Mouse (Mus musculus) urinary bladder, postnatal 14 days (tissue): ENCODE data around the gene Pip4k2c.
A peak's percentile ranks its signal among the peaks of the same experiment; 100 is the strongest.

Source experiments
- DNase-seq: peaks from one replicate; pipeline ENCODE4 v3.0.0; 2021; ENCODE audit warnings: low spot score

Gene Pip4k2c

DNA sequence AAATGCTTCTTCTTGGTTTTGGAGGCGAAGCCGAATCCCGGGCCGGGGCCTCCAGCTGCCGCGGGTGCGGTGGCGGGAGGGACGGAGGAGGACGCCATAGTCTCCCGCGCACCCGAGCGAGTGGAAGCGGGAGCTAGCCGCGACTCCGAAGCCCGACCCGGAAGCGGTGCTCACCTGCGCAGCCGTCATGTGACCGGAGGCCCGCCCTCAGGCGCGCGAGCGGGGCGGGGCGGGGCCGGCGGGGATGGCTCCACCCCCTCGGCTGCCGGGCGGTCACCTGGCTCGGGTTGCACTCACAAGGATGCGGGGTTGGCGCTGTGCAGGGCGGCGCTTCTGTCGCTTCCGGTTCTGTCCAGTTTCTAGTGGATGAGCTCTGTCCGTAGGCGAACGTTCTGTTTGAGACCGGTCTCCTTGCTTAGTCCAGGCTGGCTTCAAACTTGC, at the start of gene Pip4k2c:
Pip4k2c (minus strand) TSS at position 172 of the 441 bp plus-strand sequence.
- peak; percentile 93 for DNase-seq

- no peak for DNase-seq
These were observed 47.1 kb upstream of the Pip4k2c start for GRCm38 (mm10) chr10:127258489-127258888.

GRCm38 (mm10) chr10:127257790-127258189, 46.4 kb upstream of the Pip4k2c start:
- no peak for DNase-seq

DNA sequence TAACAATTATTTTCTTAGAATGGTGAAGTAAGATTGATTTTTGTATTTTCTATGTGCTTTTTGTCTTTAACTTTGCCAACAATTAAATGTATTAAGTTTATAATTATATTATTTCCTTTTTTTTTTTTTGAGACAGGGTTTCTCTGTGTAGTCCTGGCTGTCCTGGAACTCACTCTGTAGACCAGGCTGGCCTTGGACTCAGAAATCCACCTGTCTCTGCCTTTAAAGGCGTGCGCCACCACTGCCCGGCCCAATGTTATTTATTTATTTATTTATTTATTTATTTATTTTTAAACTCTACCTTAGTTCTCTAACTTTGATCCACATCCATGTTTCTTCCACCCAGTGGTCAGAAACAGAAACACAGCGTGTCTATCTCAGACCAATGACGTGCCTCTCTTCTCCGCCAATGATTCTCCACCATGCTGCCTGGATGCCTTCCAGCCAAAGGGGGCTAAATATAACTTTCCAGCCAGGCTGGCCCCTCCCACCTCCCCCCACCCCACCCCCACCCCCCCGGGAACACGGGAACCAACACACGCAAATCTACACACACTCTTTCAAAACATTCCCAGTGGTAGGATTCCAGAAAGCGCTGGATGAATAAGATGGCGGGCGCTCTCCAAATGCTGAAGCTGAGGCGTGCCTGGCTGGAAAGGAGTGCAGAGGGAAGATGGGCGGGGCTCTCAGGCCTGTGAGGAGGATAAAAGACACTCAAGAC, 44.4 kb upstream of the Pip4k2c start:
- peak; percentile 68 for DNase-seq

DNA sequence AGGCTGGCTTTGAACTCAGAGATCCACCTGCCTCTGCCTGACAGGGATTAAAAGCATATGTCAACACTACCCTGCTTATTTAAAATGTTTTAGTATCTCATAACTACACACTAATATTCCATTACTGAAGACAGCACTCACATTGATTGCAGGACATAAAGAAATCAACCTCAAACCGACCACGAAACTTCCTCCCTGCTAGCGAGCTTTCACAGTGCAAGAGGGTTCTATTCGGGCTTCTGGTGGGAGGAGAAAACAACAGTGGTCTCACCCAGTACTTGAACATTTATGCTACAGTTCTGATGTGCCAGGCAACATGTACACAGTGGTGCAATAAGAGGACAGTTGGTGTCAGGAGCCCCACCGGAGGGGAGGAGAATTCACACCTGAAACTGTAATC, 39.4 kb upstream of the Pip4k2c start:
- no peak for DNase-seq

- DNase-seq = no peak
These were observed 26.9 kb upstream of the Pip4k2c start for GRCm38 (mm10) chr10:127238241-127238824.

DNA sequence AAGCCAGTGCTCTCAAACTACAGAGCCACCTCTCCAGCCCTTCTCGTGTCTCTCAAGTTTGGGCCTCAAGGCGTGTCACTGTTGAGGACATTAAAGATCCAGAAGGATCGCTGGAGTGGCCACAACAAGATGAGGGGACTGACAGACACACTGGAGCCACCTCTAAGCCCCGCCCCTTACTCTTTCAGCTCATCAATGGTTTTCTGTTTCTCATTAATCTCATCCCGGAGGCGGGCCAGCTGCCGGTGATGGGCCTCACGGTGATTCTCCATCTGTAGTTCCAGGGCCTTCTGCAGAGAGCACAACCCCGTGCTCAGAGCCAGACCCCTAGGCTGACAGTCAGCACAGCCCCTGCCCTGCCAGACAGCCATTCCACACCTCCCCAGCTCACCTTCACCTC, 25.2 kb upstream of the Pip4k2c start:
- DNase-seq = no peak

- no peak for DNase-seq
These were observed 21.8 kb upstream of the Pip4k2c start for GRCm38 (mm10) chr10:127233141-127233540.

DNA sequence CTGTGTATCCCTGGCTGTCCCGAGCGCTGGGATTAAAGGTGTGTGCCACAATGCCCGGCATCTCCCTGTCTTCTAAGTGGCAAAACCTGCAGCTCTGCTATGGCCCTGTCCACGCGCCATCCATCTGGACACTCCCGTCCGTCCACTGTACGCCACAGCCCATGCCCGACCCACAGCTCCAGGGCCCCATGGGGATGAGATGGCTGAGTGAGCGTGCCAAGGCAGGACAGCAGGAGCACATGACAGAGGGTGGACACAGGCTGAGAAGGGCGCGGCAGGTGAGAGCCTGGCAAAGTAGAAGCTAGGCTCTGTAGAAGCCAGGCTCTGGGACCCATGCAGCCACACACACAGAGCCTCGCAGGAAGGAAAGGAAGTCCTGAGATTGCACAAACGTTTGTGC, 20.4 kb upstream of the Pip4k2c start:
- no peak for DNase-seq

DNA sequence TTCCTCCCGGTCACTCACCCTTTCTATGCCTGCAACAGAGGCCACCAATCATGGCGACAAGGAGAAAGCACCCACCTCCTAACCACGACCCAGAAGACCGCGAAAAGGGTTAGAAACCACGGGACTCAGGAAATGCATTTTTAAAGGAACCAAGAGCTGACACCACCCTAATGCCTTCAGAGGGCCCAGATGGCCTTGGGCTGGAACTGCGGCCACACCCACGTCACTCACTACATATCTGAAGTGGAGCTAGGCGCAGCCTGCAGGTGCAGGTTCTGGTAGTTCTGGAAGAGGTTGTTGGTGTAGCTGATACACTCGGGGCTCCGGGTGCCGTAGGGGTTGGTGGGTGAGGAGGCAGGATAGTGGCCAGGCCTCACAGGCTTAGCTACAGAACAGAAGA, 19.3 kb upstream of the Pip4k2c start:
- no peak for DNase-seq

GRCm38 (mm10) chr10:127228897-127229296, 17.5 kb upstream of the Pip4k2c start:
- DNase-seq = peak; percentile 28

DNA sequence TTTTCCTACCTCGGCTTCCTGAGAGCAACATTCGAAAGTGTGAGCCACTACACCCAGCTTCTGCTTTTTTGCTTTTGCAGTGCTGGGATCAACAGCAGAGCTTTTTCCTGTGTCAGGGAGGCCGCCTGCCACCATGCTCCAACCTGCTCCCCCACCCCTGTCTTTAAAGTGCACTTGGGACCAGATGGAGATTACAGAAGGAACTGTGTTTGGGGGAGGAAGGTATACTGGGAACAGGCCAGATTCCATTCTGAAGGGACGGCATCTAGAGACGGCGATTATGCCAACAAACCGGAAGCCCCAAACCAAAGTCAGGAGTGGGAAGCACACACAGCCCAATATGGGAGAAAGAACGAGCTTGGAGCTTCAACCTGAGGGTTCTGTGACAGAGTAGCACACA, 15.8 kb upstream of the Pip4k2c start:
- DNase-seq = no peak

DNA sequence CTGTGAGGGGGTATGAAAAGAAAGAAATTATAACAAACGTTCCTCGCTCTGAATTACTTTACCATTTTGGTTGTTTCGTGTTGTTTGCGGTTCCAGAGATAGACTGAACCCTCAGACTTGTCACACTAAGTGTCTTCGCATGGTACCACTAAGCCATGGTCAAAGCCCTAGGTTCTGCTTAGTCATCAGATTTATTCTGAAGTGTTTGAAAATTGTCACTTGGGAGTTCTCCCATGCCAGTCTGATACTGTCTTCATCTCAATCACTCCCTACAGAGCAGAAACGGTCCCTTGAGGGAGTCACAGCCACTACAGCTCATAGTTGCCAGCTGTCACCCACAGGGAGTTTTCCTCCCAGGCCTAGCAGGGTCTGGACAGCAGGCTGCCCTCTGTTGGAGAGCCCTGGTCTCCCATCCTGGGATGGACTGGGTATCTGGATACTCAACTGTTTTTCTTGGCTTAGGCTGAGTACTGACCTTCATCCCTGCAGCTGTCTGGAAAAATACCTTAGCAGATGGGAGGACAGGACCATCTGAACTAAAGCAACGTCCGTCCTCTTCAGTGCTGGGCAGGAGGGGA, 15.0 kb upstream of the Pip4k2c start:
- DNase-seq = no peak

- no peak for DNase-seq
These were observed 14.3 kb upstream of the Pip4k2c start for GRCm38 (mm10) chr10:127225732-127226131.

GRCm38 (mm10) chr10:127225213-127225612, 13.8 kb upstream of the Pip4k2c start:
- DNase-seq = no peak

DNA sequence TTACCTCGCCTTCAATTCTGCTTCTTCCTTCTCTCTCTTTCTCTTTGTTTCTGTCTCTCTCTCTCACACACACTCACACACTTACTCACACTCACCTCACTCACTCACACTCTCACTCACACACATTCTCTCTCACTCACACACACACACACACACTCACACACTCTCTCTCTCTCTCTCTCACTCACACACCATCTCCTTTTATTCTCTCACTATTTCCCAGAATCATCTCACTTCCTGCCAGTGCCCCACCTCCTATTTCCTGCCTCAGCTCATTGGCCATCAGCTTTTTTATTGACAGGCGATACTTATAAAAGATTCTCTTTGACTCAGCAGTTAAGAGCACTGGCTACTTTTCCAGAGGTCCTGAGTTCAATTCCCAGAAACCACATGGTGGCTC, 7.0 kb upstream of the Pip4k2c start:
- no peak for DNase-seq

DNA sequence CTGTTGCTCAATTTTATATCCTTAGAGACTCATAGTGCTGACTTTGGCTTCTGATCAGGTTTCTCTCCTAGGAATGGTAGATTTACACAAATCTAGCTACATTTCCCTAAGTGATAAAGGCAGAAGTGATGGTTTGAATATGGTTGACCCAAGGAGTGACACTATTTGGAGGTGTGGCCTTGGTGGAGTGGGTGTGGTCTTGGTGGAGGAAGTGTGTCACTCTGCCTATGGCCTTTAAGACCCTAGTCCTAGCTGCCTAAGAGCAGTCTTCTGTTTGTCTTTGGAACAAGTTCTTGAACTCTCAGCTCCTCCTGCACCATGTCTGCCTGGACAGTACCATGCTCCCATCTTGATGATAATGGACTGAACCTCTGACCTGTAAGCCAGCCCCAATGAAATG, 5.8 kb upstream of the Pip4k2c start:
- DNase-seq = no peak

DNA sequence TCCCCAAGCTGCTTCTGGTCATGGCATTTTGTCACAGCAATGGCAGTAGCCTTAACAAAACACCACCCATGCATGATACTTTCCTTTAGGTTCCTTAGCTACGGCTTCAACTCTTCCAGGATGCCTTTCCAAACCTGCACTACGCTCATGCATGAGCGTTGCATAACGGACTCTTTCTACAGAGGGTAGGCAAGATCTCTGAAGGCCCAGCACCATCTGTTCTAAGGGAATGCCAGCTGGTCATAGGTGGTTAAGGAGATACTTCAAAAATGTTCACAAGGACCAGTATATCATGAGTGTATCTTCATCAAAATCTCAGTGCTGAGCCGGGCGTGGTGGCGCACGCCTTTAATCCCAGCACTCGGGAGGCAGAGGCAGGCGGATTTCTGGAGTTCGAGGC, 5.1 kb upstream of the Pip4k2c start:
- DNase-seq = no peak

DNA sequence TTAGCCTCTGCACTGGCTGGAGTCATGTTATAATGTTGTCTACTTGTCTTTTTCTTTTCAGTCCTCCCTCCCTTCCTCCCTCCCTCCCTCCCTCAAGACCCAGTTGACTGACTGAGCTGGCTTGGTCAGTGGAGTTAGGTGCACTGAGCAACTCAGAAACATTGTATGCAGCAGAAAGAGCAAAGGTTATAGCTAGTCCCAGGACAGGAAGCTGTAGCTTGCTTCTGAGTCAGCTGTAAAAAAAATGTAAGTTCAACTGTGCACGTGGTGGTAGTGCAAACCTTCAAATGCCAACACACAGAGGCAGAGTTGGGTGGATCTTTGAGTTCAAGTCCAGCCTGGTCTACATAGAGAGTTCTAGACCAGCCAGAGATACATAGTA, 3.0 kb upstream of the Pip4k2c start:
- DNase-seq = no peak

- no peak for DNase-seq
These were observed 2.5 kb upstream of the Pip4k2c start for GRCm38 (mm10) chr10:127213704-127214421.

DNA sequence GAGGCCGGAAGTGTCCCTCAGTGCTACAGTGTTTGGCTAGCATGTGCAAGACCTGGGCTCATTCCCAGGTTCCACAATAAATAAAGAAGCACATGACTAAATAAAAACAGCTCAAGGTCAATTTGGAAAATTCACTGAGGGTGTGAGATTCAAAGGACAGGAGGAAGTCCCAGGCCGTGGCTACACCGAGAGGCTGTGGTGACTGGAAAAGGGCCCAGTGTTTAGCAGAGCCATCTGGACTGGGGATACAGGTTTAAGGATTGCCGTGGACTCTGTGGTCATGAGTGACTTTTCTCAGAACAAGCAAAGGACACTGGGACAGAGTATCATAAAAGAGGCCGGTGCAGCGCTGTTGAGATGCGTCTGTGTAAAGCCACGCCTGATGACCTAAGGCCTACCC, 1.9 kb upstream of the Pip4k2c start:
- DNase-seq = no peak

- peak; percentile 29 for DNase-seq
These were observed 402 bp downstream of the Pip4k2c start for GRCm38 (mm10) chr10:127210961-127211405.
